In the genomic region with DNA sequence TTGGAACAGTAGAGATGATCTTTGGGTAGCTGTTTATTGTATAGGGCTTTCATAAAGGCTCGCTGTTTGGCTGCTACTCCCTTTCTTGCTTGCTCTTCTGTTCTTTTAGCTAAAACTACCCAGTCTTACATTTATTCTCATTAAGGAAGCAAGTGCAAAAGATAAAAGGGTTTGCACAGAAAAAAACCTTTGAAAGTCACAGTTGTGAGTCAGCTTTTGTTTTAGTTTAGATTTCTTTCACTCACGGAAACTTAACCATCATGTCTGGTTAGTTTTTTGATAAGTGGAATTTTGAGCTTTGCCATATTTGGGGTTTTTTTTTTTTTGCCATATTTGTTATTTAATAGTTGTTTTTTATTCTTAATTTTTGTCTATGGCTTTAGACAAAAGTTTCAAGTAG, we compare ENCODE assay signal across 17 mouse cellular contexts.
"Had no signal": no experiment of that assay in that cellular context is flagged by ENCODE, and none has a peak within 500 bp of the region (broad histone marks: within the 10 kb centered on the region; RNA-seq: fewer than 3 reads in every experiment).

No protein-coding gene starts in this region.

- ATAC-seq: hindbrain, embryonic 16.5 days; intestine, embryonic 15.5 days had no signal

- DNase-seq: gastrocnemius, adult 2 months; gastrocnemius, postnatal 10 days; gastrocnemius, postnatal 25 days; heart, adult 18-20 months; heart, postnatal 10 days; heart, postnatal 4 days; kidney, adult 11 months; kidney, adult 2 months; kidney, adult 9 months; kidney, postnatal 14 days; kidney, postnatal 36 days; layer of hippocampus, adult 9-11 months; layer of hippocampus, postnatal 36 days; liver; liver, embryonic 13.5 days had no signal
